Mouse (Mus musculus) MEL (cell line): ENCODE data around the gene Pycr1. TPM values are rescaled to one million over a fixed set of nuclear protein-coding genes. Genes with fewer than 3 reads are reported as not detected.

ENCODE experiments used
- DNase-seq: peaks from one replicate; pipeline ENCODE4 v3.0.0; 2011; ENCODE audit warnings: low read depth, low spot score
- H3K27ac ChIP-seq: 2 replicates; pipeline ENCODE4 v1.5.1; 2012; ENCODE audit warnings: low read depth, mild to moderate bottlenecking, control low read depth, low read length, moderate library complexity; ENCODE audit not compliant: control insufficient read depth
- H3K27me3 ChIP-seq, 2 experiments: fragments of 150-350 bp in 1 of 2; sonication (generic) in 1 of 2; 2 replicates each; pipeline ENCODE4 v1.6.1; 2012; ENCODE audit warnings: low read length in 2 of 2, mild to moderate bottlenecking in 2 of 2, improper control_type of control experiment in 1 of 2, moderate library complexity in 1 of 2; ENCODE audit not compliant: insufficient read depth in 2 of 2, control insufficient read depth in 1 of 2
- H3K36me3 ChIP-seq, 2 experiments: 2 replicates each; pipeline ENCODE4 v1.6.1; 2012 to 2014; ENCODE audit warnings: low read length in 2 of 2, improper control_type of control experiment in 1 of 2, inconsistent platforms in 1 of 2, mild to moderate bottlenecking in 1 of 2; ENCODE audit not compliant: insufficient read depth in 2 of 2, control insufficient read depth in 1 of 2
- H3K4me1 ChIP-seq, 2 experiments: fragments of 150-350 bp in 1 of 2; sonication (generic) in 1 of 2; 2 replicates each; pipeline ENCODE4 v1.6.1; 2012; ENCODE audit warnings: low read length in 2 of 2, improper control_type of control experiment in 1 of 2, mild to moderate bottlenecking in 1 of 2; ENCODE audit not compliant: insufficient read depth in 2 of 2, control insufficient read depth in 1 of 2
- H3K4me3 ChIP-seq, 2 experiments: fragments of 150-350 bp in 1 of 2; sonication (generic) in 1 of 2; 2 replicates each; pipeline ENCODE4 v1.5.1; 2012; ENCODE audit warnings: low read depth in 2 of 2, low read length in 2 of 2, mild to moderate bottlenecking in 2 of 2, moderate library complexity in 2 of 2, control low read depth in 1 of 2, improper control_type of control experiment in 1 of 2; ENCODE audit not compliant: control insufficient read depth in 1 of 2, insufficient read depth in 1 of 2
- H3K79me2 ChIP-seq: 2 replicates; pipeline ENCODE4 v1.6.1; 2012; ENCODE audit warnings: mild to moderate bottlenecking, low read length, moderate library complexity; ENCODE audit not compliant: control insufficient read depth, poor library complexity, insufficient read depth
- H3K9ac ChIP-seq: 2 replicates; pipeline ENCODE4 v1.6.1; 2012; ENCODE audit warnings: low read depth, mild to moderate bottlenecking, control low read depth, low read length, moderate library complexity; ENCODE audit not compliant: control insufficient read depth, poor library complexity, severe bottlenecking
- H3K9me3 ChIP-seq: fragments of 150-350 bp; sonication (generic); replicated peaks from 2 replicates; pipeline ENCODE4 v1.6.1; 2012; ENCODE audit warnings: mild to moderate bottlenecking, low read length, improper control_type of control experiment, moderate library complexity; ENCODE audit not compliant: insufficient read depth
- BHLHE40 ChIP-seq: IDR thresholded peaks from 2 replicates; pipeline ENCODE4 v1.6.1; 2012; ENCODE audit warnings: low read depth, mild to moderate bottlenecking, inconsistent platforms, low read length, improper control_type of control experiment, borderline replicate concordance
- CTCF ChIP-seq, 3 experiments: IDR thresholded peaks in 2 of 3; conservative IDR thresholded peaks in 1 of 3; 2 replicates each; pipeline ENCODE4 v1.5.1; 2011 to 2012; ENCODE audit warnings: low read length in 3 of 3, low read depth in 2 of 3, mild to moderate bottlenecking in 2 of 3, improper control_type of control experiment in 1 of 3, inconsistent platforms in 1 of 3, mixed read lengths in 1 of 3, moderate library complexity in 1 of 3; ENCODE audit not compliant: control insufficient read depth in 1 of 3, insufficient read depth in 1 of 3, poor library complexity in 1 of 3, severe bottlenecking in 1 of 3
- E2F4 ChIP-seq: IDR thresholded peaks from 2 replicates; pipeline ENCODE4 v1.6.1; 2011; ENCODE audit warnings: low read depth, low read length, improper control_type of control experiment, borderline replicate concordance
- ETS1 ChIP-seq: IDR thresholded peaks from 2 replicates; pipeline ENCODE4 v1.6.1; 2012; ENCODE audit warnings: low read depth, mild to moderate bottlenecking, inconsistent platforms, low read length, improper control_type of control experiment, moderate library complexity
- GABPA ChIP-seq: IDR thresholded peaks from 2 replicates; pipeline ENCODE4 v1.6.1; 2012; ENCODE audit warnings: low read depth, mild to moderate bottlenecking, inconsistent platforms, low read length, improper control_type of control experiment, moderate library complexity
- GATA1 ChIP-seq: IDR thresholded peaks from 2 replicates; pipeline ENCODE4 v1.6.1; 2011; ENCODE audit warnings: low read depth, low read length, improper control_type of control experiment
- HCFC1 ChIP-seq: IDR thresholded peaks from 2 replicates; pipeline ENCODE4 v1.6.1; 2012; ENCODE audit warnings: low read depth, mild to moderate bottlenecking, inconsistent platforms, low read length, improper control_type of control experiment, moderate library complexity
- MAZ ChIP-seq: IDR thresholded peaks from 2 replicates; pipeline ENCODE4 v1.6.1; 2012; ENCODE audit warnings: low read depth, mild to moderate bottlenecking, inconsistent platforms, low read length, improper control_type of control experiment
- MEF2A ChIP-seq: IDR thresholded peaks from 2 replicates; pipeline ENCODE4 v1.6.1; 2014; ENCODE audit warnings: low read depth, mild to moderate bottlenecking, inconsistent platforms, low read length, improper control_type of control experiment; ENCODE audit not compliant: poor library complexity, insufficient replicate concordance, severe bottlenecking; ENCODE audit errors: extremely low read depth
- POLR2A ChIP-seq, 2 experiments: IDR thresholded peaks; 2 replicates each; pipeline ENCODE4 v1.6.1; 2011 to 2012; ENCODE audit warnings: low read length in 2 of 2, mild to moderate bottlenecking in 2 of 2, control low read depth in 1 of 2, improper control_type of control experiment in 1 of 2, low read depth in 1 of 2, moderate library complexity in 1 of 2; ENCODE audit not compliant: control insufficient read depth in 1 of 2, insufficient read depth in 1 of 2, poor library complexity in 1 of 2
- RAD21 ChIP-seq: IDR thresholded peaks from 2 replicates; pipeline ENCODE4 v1.6.1; 2011; ENCODE audit warnings: mild to moderate bottlenecking, low read depth, low read length, improper control_type of control experiment
- USF2 ChIP-seq, 2 experiments: IDR thresholded peaks; 2 replicates each; pipeline ENCODE4 v1.6.1; 2011 to 2012; ENCODE audit warnings: improper control_type of control experiment in 2 of 2, low read length in 2 of 2, borderline replicate concordance in 1 of 2, inconsistent platforms in 1 of 2, low read depth in 1 of 2, mild to moderate bottlenecking in 1 of 2; ENCODE audit not compliant: insufficient read depth in 1 of 2
- polyA plus RNA-seq, 2 experiments: library from polyadenylated mRNA; stranded (reverse) in 1 of 2; unstranded in 1 of 2; fragments of >175 nt in 1 of 2; fragments of >200 nt in 1 of 2; gene quantifications; 2 replicates each; pipeline versions ENCODE4 v1.2.1 to v1.2.4; 2012; ENCODE audit warnings: low replicate concordance in 2 of 2, low read depth in 1 of 2; ENCODE audit not compliant: insufficient read length in 2 of 2, insufficient read depth in 1 of 2, missing spikeins in 1 of 2
- total RNA-seq: library from RNA; depleted of rRNA; stranded (reverse); fragments of 300-350 nt; gene quantifications from 2 replicates; pipeline ENCODE4 v1.2.3, GENCODE M21; 2012

The Pycr1 gene
- total and polyA plus RNA-seq, 3 experiments = 2.6 to 15.3 TPM; not detected in 1

DNA sequence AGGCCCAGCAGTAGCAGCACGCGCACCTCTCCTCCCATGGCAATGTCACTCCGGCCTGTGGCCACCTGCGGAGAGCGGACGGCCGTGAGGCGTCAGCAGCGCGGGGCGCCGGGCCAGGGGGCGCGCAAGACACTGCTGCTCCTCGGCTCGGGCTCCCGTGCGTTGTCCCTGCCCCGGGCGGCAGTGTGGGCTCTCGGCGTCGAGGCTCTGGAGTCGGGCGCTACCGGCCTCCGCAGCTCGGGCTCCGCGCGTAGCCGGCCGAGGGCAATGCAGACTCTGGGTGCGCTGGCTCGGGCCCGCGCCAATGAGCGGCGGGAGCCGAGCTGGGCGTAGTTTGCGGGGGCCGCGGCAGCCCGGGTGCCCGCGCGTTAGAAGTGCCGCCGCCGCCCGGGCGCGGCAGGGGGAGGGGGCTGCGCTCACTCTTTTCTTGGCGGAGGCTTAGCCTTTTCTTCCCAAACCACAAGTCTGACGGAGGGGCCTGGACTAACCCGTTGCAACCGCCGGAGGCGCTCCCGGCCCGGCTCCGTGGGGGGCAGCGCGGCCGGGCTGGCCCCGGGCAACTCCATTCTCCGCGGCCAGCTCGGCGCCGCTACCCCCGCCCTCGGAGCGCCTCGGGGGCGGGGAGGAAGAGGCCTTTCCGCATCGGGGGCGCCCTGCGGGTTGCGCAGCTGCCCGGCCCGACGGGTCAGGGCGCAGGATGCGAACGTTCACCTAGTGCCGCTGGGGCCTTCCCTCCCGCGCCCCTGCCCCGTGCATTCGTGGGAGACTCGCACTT lies 16.9 kb upstream of the Pycr1 start:
- Histone ChIP-seq H3K4me3 (no peak overlapping the region), H3K36me3 (no peaks in the 10 kb centered on the region), H3K9ac (no peak overlapping the region), H3K27me3 (peaks cover 2 to 7% of the 10 kb centered on the region in 2 experiments), H3K79me2 (no peaks in the 10 kb centered on the region), H3K27ac (no peak overlapping the region), H3K9me3 (no peaks in the 10 kb centered on the region), H3K4me1 (no peaks in the 10 kb centered on the region)
- TF ChIP-seq GATA1 (no peak), MEF2A (no peak), BHLHE40 (no peak), ETS1 (no peak), RAD21 (no peak), HCFC1 (no peak), POLR2A (IDR thresholded peaks at IDR 0.05; ENCODE audit: control insufficient read depth in 1 of 2, insufficient read depth in 1 of 2, low read depth in 1 of 2, low read length in 2 of 2, poor library complexity in 1 of 2) (no peak), GABPA (no peak), CTCF (IDR thresholded peaks at IDR 0.05 in 2 of 3, conservative IDR thresholded peaks at IDR 0.05 in 1 of 3; ENCODE audit: control insufficient read depth in 1 of 3, insufficient read depth in 1 of 3, low read depth in 2 of 3, low read length in 3 of 3, poor library complexity in 1 of 3, severe bottlenecking in 1 of 3) (no peak), E2F4 (no peak)
- no peak for DNase-seq

GRCm38 (mm10) chr11:120659509-120660300 lies 16.1 kb upstream of the Pycr1 start:
- no peak overlapping the region for H3K4me3 ChIP-seq
- no peaks in the 10 kb centered on the region for H3K4me1 ChIP-seq
- H3K9me3 ChIP-seq = no peaks in the 10 kb centered on the region
- no peak overlapping the region for H3K27ac ChIP-seq
- H3K9ac ChIP-seq = no peak overlapping the region
- TF ChIP-seq USF2 (IDR thresholded peaks at IDR 0.05; ENCODE audit: borderline replicate concordance in 1 of 2, insufficient read depth in 1 of 2, low read depth in 1 of 2, low read length in 2 of 2) (no peak), MAZ (no peak)
- peaks cover 2 to 7% of the 10 kb centered on the region in 2 experiments; a peak in 3 of 4 replicates for H3K27me3 ChIP-seq
- DNase-seq = no peak
- H3K79me2 ChIP-seq = no peaks in the 10 kb centered on the region
- H3K36me3 ChIP-seq = no peaks in the 10 kb centered on the region
